ENCODE assay signal across 28 mouse cellular contexts in genomic region chr6:147096934-147097333, GRCm38 (mm10). TPM values are rescaled to one million over a fixed set of nuclear protein-coding genes. Genes with fewer than 3 reads are reported as not detected.
DNase-seq lines count a peak whose midpoint lies in the region; ATAC-seq and TF ChIP-seq lines count a peak whose summit lies in the region.
"Had no signal": no experiment of that assay in that cellular context is flagged by ENCODE, and none has a peak within 500 bp of the region (broad histone marks: within the 10 kb centered on the region; RNA-seq: fewer than 3 reads in every experiment).

No protein-coding gene starts in this region.

- 74% methylated on average over 3 of the region's 3 CpGs for WGBS in heart, embryonic 13.5 days
- 45% methylated on average over 3 of the region's 3 CpGs for WGBS in spleen, adult 2 months

- H3K36me3 ChIP-seq in heart, embryonic 13.5 days, result peaks cover 34% of the 10 kb centered on the region
- H3K36me3 ChIP-seq in spleen, adult 2 months (ENCODE audit: control insufficient read depth, insufficient read depth, low read length), result peaks cover 2% of the 10 kb centered on the region; the same call in 1 of the 2 replicates
- peaks cover 10% of the 10 kb centered on the region for H3K36me3 ChIP-seq in ES-Bruce4 (ENCODE audit: control insufficient read depth, insufficient read depth, low read length, poor library complexity, severe bottlenecking)

- no peak for ATAC-seq in heart, embryonic 13.5 days (ENCODE audit: extremely low read depth, insufficient number of reproducible peaks, low FRiP score, low TSS enrichment)
- ATAC-seq: activated CD4-positive, CD25-positive, alpha-beta regulatory T cell, adult 4 months; forebrain, embryonic 14.5 days; forebrain, postnatal 0 days; hindbrain, embryonic 16.5 days; intestine, embryonic 15.5 days had no signal

- TF ChIP-seq CTCF in spleen, adult 2 months (IDR thresholded peaks at IDR 0.05; ENCODE audit: extremely low read depth, insufficient read depth, insufficient read length, insufficient replicate concordance), result no peak
- TF ChIP-seq CTCF in ES-Bruce4 (IDR thresholded peaks at IDR 0.05; ENCODE audit: low read depth, low read length), result no peak

- no peak for TF ChIP-seq POLR2A in spleen, adult 2 months (IDR thresholded peaks at IDR 0.05; ENCODE audit: low read depth, low read length)
- TF ChIP-seq POLR2A in ES-Bruce4 (IDR thresholded peaks at IDR 0.05; ENCODE audit: insufficient read depth, low read length), result no peak

- H3K27me3 ChIP-seq in heart, embryonic 13.5 days (replicated peaks), result no peaks in the 10 kb centered on the region
- H3K27me3 ChIP-seq in spleen, adult 2 months (ENCODE audit: control insufficient read depth, insufficient read depth, low read length), result no peaks in the 10 kb centered on the region
- H3K27me3 ChIP-seq in ES-Bruce4 (ENCODE audit: control insufficient read depth, insufficient read depth, low read length, poor library complexity, severe bottlenecking), result no peaks in the 10 kb centered on the region
- H3K27me3 ChIP-seq: embryonic facial prominence, embryonic 15.5 days; hindbrain, embryonic 13.5 days; intestine, embryonic 15.5 days had no signal

- H3K4me2 ChIP-seq in heart, embryonic 13.5 days, result no peak overlapping the region; the same call in 1 of the 2 replicates
- H3K4me2 ChIP-seq: embryonic facial prominence, embryonic 15.5 days; hindbrain, embryonic 13.5 days; intestine, embryonic 15.5 days had no signal

- no peak overlapping the region for H3K27ac ChIP-seq in heart, embryonic 13.5 days (replicated peaks)
- peak overlapping the region; percentile 65 for H3K27ac ChIP-seq in spleen, adult 2 months (ENCODE audit: insufficient read depth, low read length)
- no peak overlapping the region for H3K27ac ChIP-seq in ES-Bruce4 (ENCODE audit: insufficient read depth, low read length)
- H3K27ac ChIP-seq: embryonic facial prominence, embryonic 15.5 days; gastrocnemius, adult 2 months; hindbrain, embryonic 10.5 days; hindbrain, embryonic 13.5 days; intestine, embryonic 15.5 days had no signal

- 0 out of 2 replicates have a peak, but pooled peaks cover 4% of the 10 kb centered on the region for H3K9me3 ChIP-seq in heart, embryonic 13.5 days
- H3K9me3 ChIP-seq in ES-Bruce4 (replicated peaks; ENCODE audit: control insufficient read depth, insufficient read depth, low read length, poor library complexity, severe bottlenecking), result no peaks in the 10 kb centered on the region
- H3K9me3 ChIP-seq: embryonic facial prominence, embryonic 15.5 days; hindbrain, embryonic 10.5 days; hindbrain, embryonic 13.5 days; intestine, embryonic 15.5 days had no signal

- H3K9ac ChIP-seq in heart, embryonic 13.5 days, result peak overlapping the region; percentile 9; the same call in 1 of the 2 replicates
- H3K9ac ChIP-seq in ES-Bruce4 (ENCODE audit: low read depth, poor library complexity, severe bottlenecking), result 0 out of 2 replicates have a peak overlapping the region, but pooled peaks have one; percentile 15
- H3K9ac ChIP-seq: embryonic facial prominence, embryonic 15.5 days; forebrain, postnatal 0 days; hindbrain, embryonic 13.5 days; intestine, embryonic 15.5 days had no signal

- peaks cover 60% of the 10 kb centered on the region for H3K4me1 ChIP-seq in heart, embryonic 13.5 days
- peaks cover 31% of the 10 kb centered on the region; the same call in 1 of the 2 replicates for H3K4me1 ChIP-seq in spleen, adult 2 months (ENCODE audit: control insufficient read depth, insufficient read depth, insufficient read length)
- peaks cover 1% of the 10 kb centered on the region for H3K4me1 ChIP-seq in ES-Bruce4 (ENCODE audit: control insufficient read depth, insufficient read depth, low read length)

- TF ChIP-seq EP300 in ES-Bruce4 (IDR thresholded peaks at IDR 0.05; ENCODE audit: insufficient read depth, low read depth, low read length), result no peak

- H3K4me3 ChIP-seq in heart, embryonic 13.5 days, result no peak overlapping the region
- no peak overlapping the region for H3K4me3 ChIP-seq in spleen, adult 2 months (ENCODE audit: extremely low read depth, insufficient read depth, insufficient read length)
- H3K4me3 ChIP-seq in ES-Bruce4 (ENCODE audit: low read depth, low read length), result no peak overlapping the region
- H3K4me3 ChIP-seq: embryonic facial prominence, embryonic 15.5 days; gastrocnemius, adult 2 months; hindbrain, embryonic 10.5 days; hindbrain, embryonic 13.5 days; intestine, embryonic 15.5 days had no signal

- no peak for DNase-seq in heart, adult 8-10 months (ENCODE audit: low spot score)
- DNase-seq in spleen, adult 2 months (ENCODE audit: low read depth in 1 of 2, low spot score in 2 of 2), result no peak
- no peak for DNase-seq in spleen, postnatal 4 days (ENCODE audit: low spot score in 2 of 2)
- DNase-seq in adrenal gland, postnatal 4 days (ENCODE audit: low spot score in 2 of 2), result no peak
- DNase-seq: adrenal gland, adult 8-10 months; adrenal gland, postnatal 25 days; B cell, adult 2 months; cerebellum, adult 11 months; cerebellum, adult 2 months; cerebellum, adult 9-11 months; cerebellum, postnatal 25 days; embryo, embryonic 11 days; forebrain, postnatal 0 days; gastrocnemius, adult 2 months; gastrocnemius, postnatal 14 days; heart, adult 11 months; heart, postnatal 10 days; heart, postnatal 36 days; kidney, adult 11 months had no signal

RNA-seq across cellular contexts. Expression of gene Klhl42, which starts 5.8 kb away (rescaled TPM):
- 3.6 and 3.9 TPM in 2 replicates for polyA plus RNA-seq in heart, embryonic 13.5 days (2015; fragmentation: Nextera tagmentation; extraction: Ambion mirVana)
- total RNA-seq in heart, adult 8-10 months (2022), result 1 to 10 TPM; 4.4 to 5.1 (median 4.9) TPM
- 14.3 and 21.0 TPM in 2 replicates for polyA plus RNA-seq in spleen, adult 2 months (2012; rRNA removed)
- 18.9 and 22.7 TPM in 2 replicates for polyA plus RNA-seq in ES-Bruce4 (2011; ENCODE audit: insufficient read depth, insufficient read length, low read depth, missing spikeins)
- 10 to 100 TPM; 26.6 to 27.2 TPM for total RNA-seq in adrenal gland, postnatal 4 days (2021)

RNA-seq across cellular contexts. Expression of gene Mansc4, which starts 10.1 kb away (rescaled TPM):
- 0.48 and 0.51 TPM in 2 replicates for polyA plus RNA-seq in heart, embryonic 13.5 days (2015; fragmentation: Nextera tagmentation; extraction: Ambion mirVana)
- total RNA-seq in heart, adult 8-10 months (2022), result not detected
- 0.42 and 0.61 TPM in 2 replicates for polyA plus RNA-seq in spleen, adult 2 months (2012; rRNA removed)
- polyA plus RNA-seq in ES-Bruce4 (2011; ENCODE audit: insufficient read depth, insufficient read length, low read depth, missing spikeins), result not detected in 2 replicates
- 1 to 10 TPM in 1 of 2 experiments, under 1 TPM in 1; 0.93 to 1.1 TPM for total RNA-seq in adrenal gland, postnatal 4 days (2021)
- total RNA-seq: adrenal gland, postnatal 25 days; gastrocnemius, adult 2 months; heart, postnatal 10 days; heart, postnatal 36 days had no signal

RNA-seq across cellular contexts. Expression of gene Mrps35, which starts 54.4 kb away (rescaled TPM):
- 123 and 139 TPM in 2 replicates for polyA plus RNA-seq in heart, embryonic 13.5 days (2015; fragmentation: Nextera tagmentation; extraction: Ambion mirVana)
- total RNA-seq in heart, adult 8-10 months (2022), result 100 to 1,000 TPM; 166 to 193 (median 175) TPM
- 4.1 and 4.7 TPM in 2 replicates for polyA plus RNA-seq in spleen, adult 2 months (2012; rRNA removed)
- polyA plus RNA-seq in ES-Bruce4 (2011; ENCODE audit: insufficient read depth, insufficient read length, low read depth, missing spikeins), result 87.6 and 102 TPM in 2 replicates
- total RNA-seq in adrenal gland, postnatal 4 days (2021), result 100 to 1,000 TPM; 105 to 109 TPM

Comparison
In these comparisons a context has a peak if more than half of its experiments do, and no peak if none do; other contexts are left out.
1. RNA of gene Mrps35, which starts 54.4 kb away (polyA plus RNA-seq): 123 to 139 TPM in heart, embryonic 13.5 days and 87.6 to 102 TPM in ES-Bruce4; 4.1 to 4.7 TPM in spleen, adult 2 months; every median in the first group is over 10 times any median in the second.